20 mouse cellular contexts compared by ENCODE assay signal in the genomic region with DNA sequence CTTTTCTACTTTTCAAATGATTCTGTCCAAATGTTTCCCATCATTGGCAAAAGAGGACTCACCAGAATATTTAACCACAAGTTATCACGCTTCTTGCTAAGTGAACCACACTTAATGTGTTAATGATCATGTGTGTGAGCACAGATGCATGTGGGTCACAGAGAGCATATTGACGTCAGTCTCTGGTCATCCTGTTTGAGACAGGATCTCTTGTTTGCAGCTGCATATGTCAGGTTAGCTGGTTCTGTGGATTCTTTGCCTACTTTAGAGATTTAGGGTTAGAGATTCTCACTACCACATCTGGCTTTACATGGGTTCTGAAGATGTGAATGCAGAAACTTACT. TPM values are rescaled to one million over a fixed set of nuclear protein-coding genes. Genes with fewer than 3 reads are reported as not detected.
DNase-seq lines count a peak whose midpoint lies in the region; ATAC-seq and TF ChIP-seq lines count a peak whose summit lies in the region.
"Had no signal": no experiment of that assay in that cellular context is flagged by ENCODE, and none has a peak within 500 bp of the region (broad histone marks: within the 10 kb centered on the region; RNA-seq: fewer than 3 reads in every experiment).

No protein-coding gene starts in this region.

- H3K27me3 ChIP-seq in lung, embryonic 15.5 days: no peaks in the 10 kb centered on the region
- H3K27me3 ChIP-seq in MEL (ENCODE audit: control insufficient read depth in 1 of 2, insufficient read depth in 2 of 2, low read length in 2 of 2): no peaks in the 10 kb centered on the region
- H3K27me3 ChIP-seq in embryonic facial prominence, embryonic 12.5 days: no peaks in the 10 kb centered on the region
- no peaks in the 10 kb centered on the region for H3K27me3 ChIP-seq in forebrain, postnatal 0 days (ENCODE audit: insufficient read depth, low read length)
- H3K27me3 ChIP-seq: intestine, embryonic 15.5 days; limb, embryonic 13.5 days; midbrain, embryonic 15.5 days had no signal

- no peak overlapping the region for H3K9ac ChIP-seq in lung, embryonic 15.5 days
- no peak overlapping the region for H3K9ac ChIP-seq in MEL (ENCODE audit: control insufficient read depth, low read depth, low read length, poor library complexity, severe bottlenecking)
- H3K9ac ChIP-seq in embryonic facial prominence, embryonic 12.5 days: no peak overlapping the region
- H3K9ac ChIP-seq in forebrain, postnatal 0 days: no peak overlapping the region
- H3K9ac ChIP-seq: intestine, embryonic 15.5 days; limb, embryonic 13.5 days; midbrain, embryonic 15.5 days had no signal

- TF ChIP-seq CTCF in MEL (IDR thresholded peaks at IDR 0.05 in 2 of 3, conservative IDR thresholded peaks at IDR 0.05 in 1 of 3; ENCODE audit: control insufficient read depth in 1 of 3, insufficient read depth in 1 of 3, low read depth in 2 of 3, low read length in 3 of 3, poor library complexity in 1 of 3, severe bottlenecking in 1 of 3): no peak
- no peak for TF ChIP-seq CTCF in forebrain, postnatal 0 days (IDR thresholded peaks at IDR 0.05; ENCODE audit: low read depth)

- H3K36me3 ChIP-seq in lung, embryonic 15.5 days: no peaks in the 10 kb centered on the region
- H3K36me3 ChIP-seq in MEL (ENCODE audit: control insufficient read depth in 1 of 2, insufficient read depth in 2 of 2, low read length in 2 of 2): peaks cover 0 to 30% of the 10 kb centered on the region in 2 experiments; a peak in 2 of 4 replicates
- no peaks in the 10 kb centered on the region for H3K36me3 ChIP-seq in embryonic facial prominence, embryonic 12.5 days
- H3K36me3 ChIP-seq in forebrain, postnatal 0 days (ENCODE audit: insufficient read depth): no peaks in the 10 kb centered on the region
- H3K36me3 ChIP-seq: heart, embryonic 10.5 days; intestine, embryonic 15.5 days; limb, embryonic 13.5 days; midbrain, embryonic 15.5 days had no signal

- H3K79me2 ChIP-seq in MEL (ENCODE audit: control insufficient read depth, insufficient read depth, low read length, poor library complexity): no peaks in the 10 kb centered on the region

- WGBS in lung, embryonic 15.5 days: 33% methylated on average over 2 of the region's 2 CpGs
- WGBS in embryonic facial prominence, embryonic 12.5 days: 26% methylated on average over 2 of the region's 2 CpGs
- 29% methylated on average over 2 of the region's 2 CpGs for WGBS in forebrain, postnatal 0 days

- H3K4me2 ChIP-seq in lung, embryonic 15.5 days: no peak overlapping the region
- H3K4me2 ChIP-seq in embryonic facial prominence, embryonic 12.5 days (replicated peaks): no peak overlapping the region
- H3K4me2 ChIP-seq in forebrain, postnatal 0 days (ENCODE audit: low read depth): no peak overlapping the region
- H3K4me2 ChIP-seq: intestine, embryonic 15.5 days; limb, embryonic 13.5 days; midbrain, embryonic 15.5 days had no signal

- no peak for TF ChIP-seq EP300 in MEL (IDR thresholded peaks at IDR 0.05; ENCODE audit: low read depth in 1 of 2, low read length in 2 of 2)

- peak; percentile 60; the same call in 1 of the 2 replicates for ATAC-seq in lung, embryonic 15.5 days (ENCODE audit: borderline replicate concordance, extremely low read depth, low FRiP score, low TSS enrichment)
- ATAC-seq in embryonic facial prominence, embryonic 12.5 days (ENCODE audit: insufficient number of reproducible peaks, insufficient read depth, low FRiP score, low TSS enrichment): no peak
- 0 out of 2 replicates have a peak, but pooled peaks have one; percentile 2 for ATAC-seq in forebrain, postnatal 0 days
- ATAC-seq: activated CD4-positive, CD25-positive, alpha-beta regulatory T cell, adult 4 months; CD4-positive, CD25-positive, alpha-beta regulatory T cell, adult 4 months had no signal

- H3K27ac ChIP-seq in lung, embryonic 15.5 days: peak overlapping the region; percentile 46; the same call in 1 of the 2 replicates
- H3K27ac ChIP-seq in MEL (ENCODE audit: control insufficient read depth, low read depth, low read length): no peak overlapping the region
- H3K27ac ChIP-seq in embryonic facial prominence, embryonic 12.5 days: 0 out of 2 replicates have a peak overlapping the region, but pooled peaks have one; percentile 18
- H3K27ac ChIP-seq in forebrain, postnatal 0 days (ENCODE audit: low read depth, low read length): no peak overlapping the region
- H3K27ac ChIP-seq: heart, embryonic 10.5 days; intestine, embryonic 15.5 days; limb, embryonic 13.5 days; macrophage; midbrain, embryonic 15.5 days had no signal

- H3K4me1 ChIP-seq in lung, embryonic 15.5 days: peaks cover 12% of the 10 kb centered on the region; the same call in 1 of the 2 replicates
- H3K4me1 ChIP-seq in MEL (ENCODE audit: control insufficient read depth in 1 of 2, insufficient read depth in 2 of 2, low read length in 2 of 2): peaks cover 11 to 13% of the 10 kb centered on the region in 2 experiments
- H3K4me1 ChIP-seq in embryonic facial prominence, embryonic 12.5 days: peaks cover 11% of the 10 kb centered on the region
- 0 out of 2 replicates have a peak, but pooled peaks cover 3% of the 10 kb centered on the region for H3K4me1 ChIP-seq in forebrain, postnatal 0 days (ENCODE audit: insufficient read depth)
- H3K4me1 ChIP-seq: intestine, embryonic 15.5 days; midbrain, embryonic 15.5 days had no signal

- no peak overlapping the region for H3K4me3 ChIP-seq in lung, embryonic 15.5 days
- no peak overlapping the region for H3K4me3 ChIP-seq in MEL (ENCODE audit: control insufficient read depth in 1 of 2, insufficient read depth in 1 of 2, low read depth in 2 of 2, low read length in 2 of 2)
- no peak overlapping the region for H3K4me3 ChIP-seq in embryonic facial prominence, embryonic 12.5 days
- H3K4me3 ChIP-seq in forebrain, postnatal 0 days (ENCODE audit: low read depth, low read length): no peak overlapping the region
- H3K4me3 ChIP-seq: heart, embryonic 10.5 days; intestine, embryonic 15.5 days; limb, embryonic 13.5 days; midbrain, embryonic 15.5 days had no signal

- H3K9me3 ChIP-seq in lung, embryonic 15.5 days: no peaks in the 10 kb centered on the region
- no peaks in the 10 kb centered on the region for H3K9me3 ChIP-seq in MEL (replicated peaks; ENCODE audit: insufficient read depth, low read length)
- H3K9me3 ChIP-seq in embryonic facial prominence, embryonic 12.5 days: no peaks in the 10 kb centered on the region
- H3K9me3 ChIP-seq in forebrain, postnatal 0 days (ENCODE audit: low read length): no peaks in the 10 kb centered on the region
- H3K9me3 ChIP-seq: heart, embryonic 10.5 days; intestine, embryonic 15.5 days; limb, embryonic 13.5 days; midbrain, embryonic 15.5 days had no signal

- TF ChIP-seq RAD21 in MEL (IDR thresholded peaks at IDR 0.05; ENCODE audit: low read depth, low read length): no peak

- DNase-seq in lung, postnatal 14 days: no peak
- no peak for DNase-seq in MEL (ENCODE audit: low read depth, low spot score)
- no peak for DNase-seq in forebrain, postnatal 0 days
- DNase-seq in cerebellum, postnatal 36 days: no peak
- no peak for DNase-seq in layer of hippocampus, postnatal 14 days (ENCODE audit: low spot score in 2 of 2)
- no peak for DNase-seq in spleen, adult 18-20 months
- DNase-seq: adrenal gland, postnatal 25 days; cerebellum, adult 8-10 months; gastrocnemius, postnatal 25 days; kidney, postnatal 10 days; thymus, postnatal 4 days had no signal

- TF ChIP-seq POLR2A in MEL (IDR thresholded peaks at IDR 0.05; ENCODE audit: control insufficient read depth in 1 of 2, insufficient read depth in 1 of 2, low read depth in 1 of 2, low read length in 2 of 2, poor library complexity in 1 of 2): no peak

TF ChIP-seq in MEL, 35 proteins besides CTCF, POLR2A, EP300 and RAD21:
- TF ChIP-seq MXI1 (IDR thresholded peaks at IDR 0.05; ENCODE audit: low read depth, low read length) (no peak), ETS1 (IDR thresholded peaks at IDR 0.05; ENCODE audit: low read depth, low read length) (0 out of 2 replicates have a peak, but pooled peaks have one; percentile 2)

RNA-seq across cellular contexts. Expression of a gene that starts 12.4 kb away (rescaled TPM):
- polyA plus RNA-seq in lung, embryonic 15.5 days (2015; fragmentation: Nextera tagmentation; extraction: Ambion mirVana): 16.6 and 18.9 TPM in 2 replicates
- 18.1 and 29.3 TPM in 2 replicates for total RNA-seq in MEL (2012; rRNA removed)
- 10 to 100 TPM in 1 of 2 experiments, not detected in 1; 37.4 TPM for polyA plus RNA-seq in MEL (2012; ENCODE audit: insufficient read depth in 1 of 2, insufficient read length in 2 of 2, low read depth in 1 of 2, low replicate concordance in 2 of 2, missing spikeins in 1 of 2)
- 25.8 and 33.0 TPM in 2 replicates for polyA plus RNA-seq in embryonic facial prominence, embryonic 12.5 days (2016; fragmentation: Nextera tagmentation; extraction: Ambion mirVana)
- 4.8 and 7.9 TPM in 2 replicates for total RNA-seq in forebrain, postnatal 0 days (2014; rRNA removed)
- polyA plus RNA-seq in forebrain, postnatal 0 days (2015; fragmentation: Nextera tagmentation; extraction: Ambion mirVana): 6.9 and 7.8 TPM in 2 replicates
- 1 to 10 TPM; 7.0 to 8.2 TPM for total RNA-seq in layer of hippocampus, postnatal 14 days (2021)

Comparison
In these comparisons a context has a peak if more than half of its experiments do, and no peak if none do; other contexts are left out.
1. H3K27ac ChIP-seq: peak in lung, embryonic 15.5 days (single experiment) and embryonic facial prominence, embryonic 12.5 days (single experiment); none in MEL (single experiment) and forebrain, postnatal 0 days (single experiment).